Mouse (Mus musculus) E14TG2a.4 (cell line): ENCODE results near the gene Atp4b.

Experiments
- H3K27me3 ChIP-seq: 2 replicates; pipeline ENCODE4 v1.6.1; 2014; ENCODE audit warnings: low read length, control low read depth; ENCODE audit not compliant: insufficient read depth
- H3K36me3 ChIP-seq: 2 replicates; pipeline ENCODE4 v1.6.1; 2014; ENCODE audit warnings: low read length, control low read depth; ENCODE audit not compliant: insufficient read depth
- H3K4me1 ChIP-seq: replicated peaks from 2 replicates; pipeline ENCODE4 v1.6.1; 2014; ENCODE audit warnings: low read depth, low read length, control low read depth
- H3K4me3 ChIP-seq: replicated peaks from 2 replicates; pipeline ENCODE4 v1.5.1; 2014; ENCODE audit warnings: mild to moderate bottlenecking, low read length
- H3K9me3 ChIP-seq: 2 replicates; pipeline ENCODE4 v1.6.1; 2014; ENCODE audit warnings: low read length, control low read depth
- CTCF ChIP-seq: conservative IDR thresholded peaks from 2 replicates; pipeline ENCODE4 v1.5.1; 2014; ENCODE audit warnings: low read length
- NANOG ChIP-seq: IDR thresholded peaks from 2 replicates; pipeline ENCODE4 v1.6.1; 2014; ENCODE audit warnings: borderline replicate concordance, low read length, mixed read lengths
- POU5F1 ChIP-seq: IDR thresholded peaks from 2 replicates; pipeline ENCODE4 v1.6.1; 2014; ENCODE audit warnings: low read length, borderline replicate concordance

Gene Atp4b

DNA sequence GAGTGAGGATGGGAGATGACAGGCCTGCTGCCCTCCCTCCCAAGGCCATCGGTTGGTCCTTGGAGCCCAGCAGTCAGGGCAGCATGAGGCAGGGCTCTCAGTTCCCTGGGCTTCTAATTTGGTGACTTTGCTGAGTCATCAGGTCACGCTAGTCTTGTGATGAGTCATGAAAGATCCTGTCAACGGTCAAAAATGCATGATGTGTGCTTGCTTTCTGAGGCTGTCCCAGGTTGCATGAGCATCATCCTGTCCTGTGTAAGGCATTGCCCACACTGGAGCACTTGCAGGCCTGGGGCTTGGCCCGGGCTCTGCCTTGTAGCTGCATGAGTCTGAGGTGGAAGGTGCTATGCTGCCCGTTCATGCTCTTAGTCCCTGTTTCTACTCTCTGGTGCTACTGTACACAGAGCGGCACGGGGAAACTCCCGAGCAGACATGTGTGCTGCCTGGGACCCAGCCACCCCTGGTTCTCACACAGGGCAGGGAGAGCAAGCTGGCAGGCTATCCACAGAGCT is 23.4 kb downstream of the Atp4b start:
- Histone ChIP-seq H3K9me3 (no peaks in the 10 kb centered on the region), H3K4me3 (no peak overlapping the region), H3K4me1 (0 out of 2 replicates have a peak, but pooled peaks cover 4% of the 10 kb centered on the region), H3K27me3 (no peaks in the 10 kb centered on the region), H3K36me3 (peaks cover 94% of the 10 kb centered on the region)
- no peak for TF ChIP-seq CTCF
- no peak for TF ChIP-seq POU5F1
- TF ChIP-seq NANOG: no peak

DNA sequence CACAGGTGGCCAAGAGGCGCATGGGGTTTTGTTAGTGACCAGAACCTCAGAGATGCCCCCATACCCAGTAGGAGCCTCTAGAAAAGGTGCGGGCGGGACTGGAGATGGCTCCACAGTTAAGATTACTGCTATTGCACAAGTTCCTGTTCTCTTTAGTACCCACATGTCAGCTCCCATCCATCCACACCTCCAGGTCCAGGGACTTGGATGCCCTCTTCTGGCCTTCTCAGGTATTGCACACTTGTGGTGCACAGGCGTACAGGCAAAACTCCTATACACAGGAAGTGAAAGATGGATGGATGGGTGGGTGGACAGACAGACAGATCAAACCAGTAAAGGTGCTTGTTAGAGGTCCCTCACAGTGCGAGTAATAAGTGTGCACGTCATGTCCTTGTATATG is 34.8 kb downstream of the Atp4b start:
- Histone ChIP-seq H3K36me3 (peaks cover 100% of the 10 kb centered on the region), H3K9me3 (no peaks in the 10 kb centered on the region), H3K4me3 (0 out of 2 replicates have a peak overlapping the region, but pooled peaks have one; percentile 20), H3K4me1 (peaks cover 63% of the 10 kb centered on the region), H3K27me3 (no peaks in the 10 kb centered on the region)
- TF ChIP-seq CTCF (peak; percentile 85), NANOG (no peak)

DNA sequence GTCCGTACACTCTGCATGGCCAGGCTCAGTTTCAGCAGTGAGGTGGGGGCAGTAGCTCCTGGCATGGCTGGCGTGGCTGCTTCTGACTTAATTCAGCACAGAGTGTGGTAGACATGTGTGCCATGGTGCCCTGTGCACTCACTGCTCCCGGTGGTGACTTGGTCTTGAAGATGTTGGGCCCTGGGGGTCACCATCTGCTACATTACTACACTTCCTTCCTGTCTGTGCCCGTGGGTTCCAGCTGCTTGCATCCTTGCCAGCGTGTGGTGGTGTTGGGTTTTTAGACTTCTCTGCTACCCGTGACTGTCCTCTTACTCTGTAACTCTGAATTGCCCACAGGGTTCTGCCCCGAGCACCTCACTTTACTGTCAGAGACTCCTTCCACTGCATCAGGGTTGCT is 36.4 kb downstream of the Atp4b start:
- no peaks in the 10 kb centered on the region for H3K9me3 ChIP-seq
- H3K4me3 ChIP-seq: no peak overlapping the region
- H3K27me3 ChIP-seq: no peaks in the 10 kb centered on the region
- H3K36me3 ChIP-seq: peaks cover 100% of the 10 kb centered on the region
- H3K4me1 ChIP-seq: peaks cover 71% of the 10 kb centered on the region
- TF ChIP-seq CTCF: no peak
- TF ChIP-seq POU5F1: no peak
- TF ChIP-seq NANOG: no peak

DNA sequence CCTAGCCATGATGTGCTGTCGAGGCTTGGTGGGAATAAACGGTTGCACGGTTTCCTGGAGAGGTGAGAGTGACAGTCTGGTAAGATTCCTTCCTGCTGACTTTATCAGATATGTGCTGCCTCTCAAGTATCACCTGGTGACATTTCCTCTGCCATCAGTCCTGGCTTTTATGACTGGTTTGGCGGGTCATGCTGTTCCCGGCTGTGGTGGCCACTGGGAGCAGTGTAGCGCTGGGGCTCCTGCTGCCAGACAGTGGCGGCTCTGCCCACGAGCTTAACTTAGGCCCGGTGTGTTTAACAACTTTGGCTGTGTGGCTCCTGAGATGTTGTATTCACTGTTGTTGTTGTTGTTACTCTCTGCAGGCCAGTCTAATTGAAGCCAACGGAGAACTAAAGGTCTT is 39.9 kb downstream of the Atp4b start:
- TF ChIP-seq NANOG: no peak
- TF ChIP-seq POU5F1: no peak
- no peak for TF ChIP-seq CTCF
- H3K4me1 ChIP-seq: peaks cover 84% of the 10 kb centered on the region

DNA sequence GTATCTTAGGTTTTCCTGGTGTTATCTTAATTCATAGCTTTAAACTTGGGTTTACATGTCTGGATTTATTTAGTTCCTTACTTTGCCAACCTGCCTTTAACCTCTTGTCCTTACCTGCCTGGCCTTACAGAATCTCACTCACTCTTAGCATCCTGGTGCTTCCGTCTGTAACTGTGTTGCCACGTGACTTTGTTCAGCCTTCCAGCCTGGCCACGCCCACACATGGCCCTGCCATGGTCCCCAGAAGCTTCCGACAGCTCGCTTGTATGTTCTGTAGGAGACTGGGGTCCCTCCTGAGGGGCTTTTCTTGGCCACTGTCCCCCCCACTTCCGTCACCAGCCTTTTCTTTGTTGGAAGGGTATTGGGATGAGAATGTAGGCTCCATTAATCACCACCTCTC is 40.4 kb downstream of the Atp4b start:
- Histone ChIP-seq H3K36me3 (peaks cover 100% of the 10 kb centered on the region), H3K4me3 (no peak overlapping the region), H3K9me3 (no peaks in the 10 kb centered on the region), H3K4me1 (peaks cover 81% of the 10 kb centered on the region), H3K27me3 (no peaks in the 10 kb centered on the region)
- TF ChIP-seq CTCF (no peak), NANOG (no peak), POU5F1 (no peak)

More for the DNA sequence above, 39.9 kb downstream of the Atp4b start:
- Histone ChIP-seq H3K9me3 (no peaks in the 10 kb centered on the region), H3K27me3 (no peaks in the 10 kb centered on the region), H3K4me3 (no peak overlapping the region), H3K36me3 (peaks cover 100% of the 10 kb centered on the region)

DNA sequence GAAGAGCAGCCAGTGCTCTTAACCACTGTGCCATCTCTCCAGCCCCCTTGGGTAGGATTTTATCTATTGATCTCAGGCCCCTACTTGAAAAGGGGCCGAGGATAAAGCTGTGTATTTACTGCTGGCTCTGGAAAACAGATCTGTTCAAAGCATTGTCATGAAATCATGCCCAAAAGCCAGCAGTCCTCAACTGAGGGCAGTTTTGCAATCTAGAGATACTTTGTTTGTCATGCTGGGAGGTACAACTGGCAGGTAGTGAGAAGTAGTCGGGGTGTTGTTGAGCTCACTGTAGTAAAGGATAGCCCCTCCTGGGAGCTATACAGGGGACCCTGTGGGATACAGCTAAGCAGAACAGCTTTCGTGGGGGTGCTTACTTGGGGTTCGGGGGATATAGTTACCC is 42.7 kb downstream of the Atp4b start:
- Histone ChIP-seq H3K9me3 (no peaks in the 10 kb centered on the region), H3K27me3 (no peaks in the 10 kb centered on the region), H3K4me3 (no peak overlapping the region), H3K36me3 (peaks cover 100% of the 10 kb centered on the region), H3K4me1 (peaks cover 76% of the 10 kb centered on the region)
- TF ChIP-seq CTCF (no peak), NANOG (no peak), POU5F1 (no peak)

DNA sequence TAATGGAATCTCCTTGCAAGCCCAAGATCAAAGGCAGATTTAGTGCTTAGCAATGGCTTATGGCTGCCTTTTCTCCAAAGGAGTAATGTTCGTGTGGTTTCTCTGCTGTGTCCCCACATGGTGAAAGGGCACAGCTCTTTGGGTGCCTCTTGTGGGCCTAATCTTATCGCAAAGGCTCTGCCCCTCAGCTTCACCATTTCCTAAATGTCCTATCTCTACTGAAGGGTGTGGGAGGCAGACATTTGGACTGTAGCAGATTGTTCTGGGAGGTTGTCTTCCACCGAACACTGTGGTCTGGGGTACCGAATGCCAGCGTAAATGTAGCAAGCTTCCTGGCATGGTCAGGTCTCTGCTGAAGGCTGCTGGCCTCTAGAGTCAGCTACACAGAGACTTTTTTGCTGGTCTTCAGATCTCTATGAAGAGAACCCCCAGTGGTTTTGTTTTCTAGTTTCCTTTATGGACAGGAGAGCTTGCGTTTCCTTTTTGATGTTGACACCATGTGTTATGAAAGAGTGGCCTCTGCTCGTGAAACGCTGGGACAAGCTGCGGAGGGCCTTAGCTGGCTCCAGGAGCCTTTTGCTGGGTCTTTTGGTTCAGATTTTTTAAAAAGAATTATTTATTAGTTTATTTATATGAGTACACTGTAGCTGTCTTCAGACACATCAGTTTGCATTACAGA is 43.3 kb downstream of the Atp4b start:
- no peak for TF ChIP-seq CTCF
- TF ChIP-seq NANOG: no peak
- TF ChIP-seq POU5F1: no peak
- H3K4me3 ChIP-seq: no peak overlapping the region
- H3K36me3 ChIP-seq: peaks cover 100% of the 10 kb centered on the region
- H3K9me3 ChIP-seq: no peaks in the 10 kb centered on the region
- no peaks in the 10 kb centered on the region for H3K27me3 ChIP-seq
- peaks cover 70% of the 10 kb centered on the region for H3K4me1 ChIP-seq

DNA sequence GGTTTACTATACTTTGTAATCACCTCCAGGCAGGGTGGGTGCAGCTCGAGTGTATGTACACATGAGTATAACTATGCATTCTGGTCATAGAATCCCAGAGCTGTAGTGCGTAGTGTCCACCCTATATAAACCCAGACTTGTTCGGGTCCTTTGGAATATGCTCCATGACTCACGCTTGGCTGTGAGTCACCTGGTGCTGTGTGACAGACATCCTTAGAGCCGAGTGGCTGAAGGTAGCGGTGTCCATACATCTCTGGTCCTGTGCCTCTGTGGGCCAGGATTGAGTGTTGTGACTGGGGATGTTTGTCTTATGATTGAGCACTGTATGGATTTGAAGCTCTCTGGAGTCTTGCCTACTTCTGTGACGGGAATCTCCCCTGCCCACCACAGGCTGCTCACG is 44.0 kb downstream of the Atp4b start:
- no peaks in the 10 kb centered on the region for H3K9me3 ChIP-seq
- H3K36me3 ChIP-seq: peaks cover 100% of the 10 kb centered on the region
- no peak for TF ChIP-seq CTCF
- TF ChIP-seq NANOG: no peak
- TF ChIP-seq POU5F1: no peak
- peaks cover 65% of the 10 kb centered on the region for H3K4me1 ChIP-seq
- no peaks in the 10 kb centered on the region for H3K27me3 ChIP-seq
- H3K4me3 ChIP-seq: no peak overlapping the region

DNA sequence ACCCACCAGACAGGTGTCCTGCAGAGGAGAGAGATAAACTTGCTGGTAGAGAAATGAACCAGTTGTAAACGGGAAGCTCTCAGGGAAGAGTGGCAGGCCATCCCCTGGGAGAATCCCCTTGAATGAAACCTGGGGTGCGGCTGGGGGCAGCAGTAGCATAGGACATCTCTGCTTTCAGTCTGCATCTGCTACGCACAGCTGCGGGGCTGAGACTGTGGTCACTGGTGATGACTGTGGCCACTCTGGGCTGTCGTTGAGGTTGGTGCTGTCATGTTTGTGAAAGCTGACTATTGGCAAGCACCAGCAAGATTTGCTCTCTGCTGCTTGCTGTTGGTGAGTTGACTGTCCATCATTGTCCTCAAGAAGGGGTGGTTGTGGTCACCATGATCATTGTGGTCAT is 45.0 kb downstream of the Atp4b start:
- Histone ChIP-seq H3K27me3 (no peaks in the 10 kb centered on the region), H3K36me3 (peaks cover 100% of the 10 kb centered on the region), H3K9me3 (no peaks in the 10 kb centered on the region), H3K4me1 (peaks cover 64% of the 10 kb centered on the region), H3K4me3 (no peak overlapping the region)
- TF ChIP-seq NANOG: no peak
- no peak for TF ChIP-seq POU5F1
- no peak for TF ChIP-seq CTCF
